Comparison of ENCODE assay signal across 13 mouse cellular contexts in the genomic region with DNA sequence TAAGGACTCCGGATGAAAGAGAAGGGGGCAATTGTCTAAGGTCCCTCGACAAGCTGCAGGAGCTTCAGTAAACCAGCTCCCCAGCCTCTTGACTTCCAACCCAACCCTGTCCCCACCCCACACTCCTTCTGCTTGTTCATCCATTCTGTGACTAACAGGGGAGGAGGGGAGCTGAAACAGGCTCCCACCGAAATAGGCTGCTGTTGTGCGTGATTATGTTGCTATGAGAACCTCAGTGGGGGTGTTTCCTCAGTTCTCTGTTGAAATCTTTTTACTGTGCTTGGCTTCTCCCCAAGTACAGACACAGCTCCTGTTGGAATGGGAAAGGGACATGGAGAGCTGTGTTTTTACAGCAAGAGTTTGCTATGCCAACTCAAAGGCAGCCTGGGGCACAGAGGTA. TPM values are rescaled to one million over a fixed set of nuclear protein-coding genes. Genes with fewer than 3 reads are reported as not detected.
DNase-seq lines count a peak whose midpoint lies in the region; TF ChIP-seq lines count a peak whose summit lies in the region.
"Had no signal": no experiment of that assay in that cellular context is flagged by ENCODE, and none has a peak within 500 bp of the region (broad histone marks: within the 10 kb centered on the region; RNA-seq: fewer than 3 reads in every experiment).

No protein-coding gene starts in this region.

- peaks cover 12% of the 10 kb centered on the region for H3K4me1 ChIP-seq in olfactory bulb, adult 2 months (ENCODE audit: control insufficient read depth, insufficient read depth, low read length)

- DNase-seq in brain, adult 2 months (ENCODE audit: low read depth, low spot score) = peak; percentile 95
- peak; percentile 56 to 80 for DNase-seq in frontal cortex, postnatal 36 days (ENCODE audit: low spot score in 2 of 2)
- DNase-seq in left cerebral cortex, postnatal 10 days (ENCODE audit: extremely low spot score in 1 of 2, low spot score in 2 of 2) = peak; percentile 35 to 80
- no peak for DNase-seq in embryo, embryonic 11 days
- no peak for DNase-seq in adrenal gland, postnatal 4 days (ENCODE audit: low spot score in 2 of 2)
- DNase-seq in liver = no peak
- DNase-seq: adrenal gland, postnatal 36 days; kidney, adult 8-10 months; thymus, postnatal 4 days had no signal

- no peak for TF ChIP-seq POLR2A in olfactory bulb, adult 2 months (IDR thresholded peaks at IDR 0.05; ENCODE audit: insufficient read depth, low read depth, low read length)

- intact Hi-C loops in left cerebral cortex, postnatal 10 days (cut with DNase I) = loop anchor here (5.0 kb wide), 1 partner anchor 151 kb away; no protein-coding TSS in a partner anchor

- TF ChIP-seq CTCF in olfactory bulb, adult 2 months (IDR thresholded peaks at IDR 0.05; ENCODE audit: insufficient read depth, low read depth, low read length) = no peak

- peak overlapping the region; percentile 67 for H3K27ac ChIP-seq in olfactory bulb, adult 2 months (ENCODE audit: insufficient read depth, low read depth, low read length)
- H3K27ac ChIP-seq: heart, embryonic 15.5 days; liver, embryonic 14.5 days had no signal

- 20% methylated on average over 4 of the region's 4 CpGs for WGBS in olfactory bulb, adult 2 months

- no peak overlapping the region for H3K4me3 ChIP-seq in olfactory bulb, adult 2 months (ENCODE audit: insufficient read depth, low read depth, low read length)
- H3K4me3 ChIP-seq: heart, embryonic 15.5 days had no signal

RNA-seq across cellular contexts. Expression of a gene that starts 1.5 kb away (rescaled TPM):
- 100 to 1,000 TPM; 110 to 112 TPM for total RNA-seq in left cerebral cortex, postnatal 10 days (2021)
- polyA plus RNA-seq in olfactory bulb, adult 2 months (2012; ENCODE audit: insufficient read depth, insufficient read length, low replicate concordance, missing spikeins) = 187 TPM in 1 of 2 replicates, not detected in the other
- under 1 TPM in 1 of 2 experiments, not detected in 1; 0.42 TPM for total RNA-seq in adrenal gland, postnatal 4 days (2021)
- total RNA-seq: adrenal gland, postnatal 36 days had no signal
- polyA plus RNA-seq: G1E had no signal

Comparison
In these comparisons a context has a peak if more than half of its experiments do, and no peak if none do; other contexts are left out.
1. DNase-seq: peak in brain, adult 2 months (single experiment), frontal cortex, postnatal 36 days (2 of 2) and left cerebral cortex, postnatal 10 days (2 of 2); none in embryo, embryonic 11 days (single experiment), adrenal gland, postnatal 4 days (0 of 2) and liver (single experiment).
2. RNA of a gene that starts 1.5 kb away (total RNA-seq): 110 to 112 TPM in left cerebral cortex, postnatal 10 days; 0.42 TPM in adrenal gland, postnatal 4 days; every median in the first group is over 10 times any median in the second.